Mouse (Mus musculus) neural tube, embryonic 11.5 days (tissue): ENCODE data around the gene Mical2. TPM values are rescaled to one million over a fixed set of nuclear protein-coding genes. Genes with fewer than 3 reads are reported as not detected.

Source experiments
- ATAC-seq: fragments of 200-750 bp; cut with Nextera tagmentation; 2 replicates; pipeline ENCODE4 v1.8.0; 2017; ENCODE audit warnings: moderate number of reproducible peaks, mild to moderate bottlenecking, moderate TSS enrichment, moderate library complexity; ENCODE audit not compliant: insufficient read depth, low FRiP score, low TSS enrichment
- DNase-seq: peaks from one replicate; pipeline ENCODE4 v3.0.0-alpha.2; 2015; ENCODE audit warnings: low spot score
- H3K27ac ChIP-seq: fragments of 300-500 bp; sonication (generic); 2 replicates; pipeline ENCODE4 v1.5.1; 2014; ENCODE audit warnings: low read depth, mild to moderate bottlenecking, low read length
- H3K27me3 ChIP-seq: fragments of 300-500 bp; sonication (generic); 2 replicates; pipeline ENCODE4 v1.6.1; 2014; ENCODE audit warnings: mild to moderate bottlenecking, low read length, mixed read lengths; ENCODE audit not compliant: control insufficient read depth, insufficient read depth
- H3K36me3 ChIP-seq: fragments of 300-500 bp; sonication (generic); 2 replicates; pipeline ENCODE4 v1.6.1; 2014; ENCODE audit warnings: mild to moderate bottlenecking, low read length, moderate library complexity, mixed read lengths; ENCODE audit not compliant: control insufficient read depth, insufficient read depth
- H3K4me1 ChIP-seq: fragments of 300-500 bp; sonication (generic); 2 replicates; pipeline ENCODE4 v1.6.1; 2014; ENCODE audit warnings: low read length, mixed read lengths; ENCODE audit not compliant: control insufficient read depth, insufficient read depth
- H3K4me2 ChIP-seq: fragments of 300-500 bp; sonication (generic); 2 replicates; pipeline ENCODE4 v1.6.1; 2014; ENCODE audit warnings: low read depth, mild to moderate bottlenecking, moderate library complexity
- H3K4me3 ChIP-seq: fragments of 300-500 bp; sonication (generic); 2 replicates; pipeline ENCODE4 v1.5.1; 2014; ENCODE audit warnings: low read depth, low read length
- H3K9ac ChIP-seq: fragments of 300-500 bp; sonication (generic); 2 replicates; pipeline ENCODE4 v1.6.1; 2014; ENCODE audit warnings: mild to moderate bottlenecking, low read length
- H3K9me3 ChIP-seq: fragments of 300-500 bp; sonication (generic); 2 replicates; pipeline ENCODE4 v1.6.1; 2016; ENCODE audit warnings: low read length; ENCODE audit not compliant: control insufficient read depth
- WGBS: fragments of 180-500 bp; shearing (Covaris S2); extraction: QIAGEN DNeasy Blood & Tissue Kit; methylation state at CpG from one replicate; pipeline ENCODE4 v1.1.7; 2014; 5-methylcytosine and 5-hydroxymethylcytosine counted together
- polyA plus RNA-seq: library from polyadenylated mRNA; unstranded; fragments of >200 nt; fragmentation: Nextera tagmentation; extraction: Ambion mirVana; gene quantifications from 2 replicates; pipeline ENCODE4 v1.2.1, GENCODE M21; 2014

Gene Mical2
- polyA plus RNA-seq, 1 experiment from 2014 or later, result 1.6 TPM

DNA sequence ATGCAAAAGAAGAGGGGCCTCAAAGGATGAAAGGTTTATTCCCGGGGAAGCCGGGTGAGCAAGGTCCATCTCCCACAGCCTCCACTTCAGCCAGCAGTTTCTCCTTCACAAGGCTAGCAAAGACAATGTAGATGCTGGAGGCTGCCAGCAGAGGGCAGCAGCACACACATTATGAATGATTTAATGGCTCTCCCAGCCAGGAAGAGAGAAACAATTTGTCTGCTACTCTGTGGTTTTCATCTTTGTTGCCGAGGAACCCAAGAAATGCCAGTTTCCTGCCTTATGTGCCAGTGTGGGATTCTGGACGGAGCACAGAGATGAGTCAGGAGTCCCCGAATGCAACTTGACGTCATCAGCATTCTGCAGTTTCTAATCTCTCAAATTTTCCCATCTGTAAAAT is 174.5 kb downstream of the Mical2 start:
- no peak overlapping the region for H3K9ac ChIP-seq
- no peaks in the 10 kb centered on the region for H3K4me1 ChIP-seq
- H3K9me3 ChIP-seq, result no peaks in the 10 kb centered on the region
- peak; percentile 87 for DNase-seq
- WGBS, result 50% methylated on average over 6 of the region's 6 CpGs
- no peak overlapping the region for H3K4me3 ChIP-seq
- H3K27ac ChIP-seq, result no peak overlapping the region
- no peak for ATAC-seq
- H3K27me3 ChIP-seq, result no peaks in the 10 kb centered on the region
- H3K36me3 ChIP-seq, result no peaks in the 10 kb centered on the region
- H3K4me2 ChIP-seq, result no peak overlapping the region

DNA sequence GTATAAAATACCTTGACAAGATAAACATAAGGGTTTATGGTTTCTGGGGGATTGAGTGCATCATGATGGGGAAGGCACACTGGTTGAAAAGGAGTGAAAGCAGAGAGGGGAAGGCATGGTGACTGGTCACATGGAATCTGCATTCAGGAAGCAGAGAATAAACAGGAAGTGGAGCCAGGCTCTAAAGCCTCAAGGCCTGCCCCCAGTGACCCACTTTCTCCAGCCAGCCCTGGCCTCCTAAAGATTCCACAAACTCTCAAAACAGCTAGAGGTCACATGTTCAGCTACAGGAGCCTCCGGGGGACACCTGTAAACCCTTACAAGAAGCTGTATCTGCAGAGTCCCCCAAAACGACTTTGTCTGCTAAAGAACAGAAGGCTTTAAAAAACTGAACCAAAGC is 179.4 kb downstream of the Mical2 start:
- Histone ChIP-seq H3K4me3 (no peak overlapping the region), H3K4me1 (no peaks in the 10 kb centered on the region), H3K36me3 (no peaks in the 10 kb centered on the region), H3K4me2 (no peak overlapping the region), H3K27me3 (no peaks in the 10 kb centered on the region), H3K27ac (no peak overlapping the region), H3K9ac (no peak overlapping the region), H3K9me3 (no peaks in the 10 kb centered on the region)
- ATAC-seq (no peak), DNase-seq (no peak)
- WGBS, result 79% methylated on average over 2 of the region's 2 CpGs

DNA sequence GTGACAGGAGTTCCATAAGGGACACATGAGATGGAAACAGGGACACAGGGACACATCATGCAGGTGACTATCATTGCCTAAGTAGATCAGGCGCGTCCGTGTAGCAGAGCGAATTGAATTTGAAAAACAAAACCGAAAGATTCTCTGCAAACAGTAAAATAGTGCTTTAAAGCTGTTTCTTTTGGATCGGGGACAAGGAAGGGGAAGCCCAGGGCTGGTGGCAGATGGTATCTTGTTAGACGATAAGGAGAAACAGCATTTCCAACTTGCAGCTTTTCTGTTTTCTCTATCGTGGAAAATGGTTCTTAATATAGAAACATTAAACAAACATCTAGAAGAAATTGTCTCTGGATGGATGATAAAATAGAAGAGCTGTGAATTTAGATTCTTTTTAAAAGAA is 179.9 kb downstream of the Mical2 start:
- Histone ChIP-seq H3K4me3 (no peak overlapping the region), H3K9me3 (no peaks in the 10 kb centered on the region), H3K9ac (no peak overlapping the region), H3K27ac (no peak overlapping the region), H3K4me1 (no peaks in the 10 kb centered on the region), H3K27me3 (no peaks in the 10 kb centered on the region), H3K36me3 (no peaks in the 10 kb centered on the region), H3K4me2 (no peak overlapping the region)
- ATAC-seq (no peak), DNase-seq (no peak)
- WGBS, result 83% methylated on average over 8 of the region's 8 CpGs

DNA sequence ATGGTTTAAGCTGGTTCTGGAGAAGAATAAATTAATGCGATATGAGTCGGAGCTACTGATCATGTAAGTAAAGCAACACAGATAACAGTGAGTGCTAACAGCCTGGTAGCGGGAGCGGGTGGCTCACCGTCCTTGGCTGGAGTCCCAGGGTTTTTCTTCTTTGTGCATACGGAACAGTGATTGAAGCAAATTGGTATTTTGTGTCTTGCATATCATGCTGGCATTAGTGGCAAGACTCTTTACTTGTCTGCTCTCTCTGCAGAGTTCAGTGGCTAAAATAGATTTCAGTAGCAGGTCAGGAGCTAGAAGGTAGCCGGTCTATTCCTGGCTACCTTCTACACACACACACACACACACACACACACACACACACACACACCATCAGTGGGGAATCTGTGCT is 181.9 kb downstream of the Mical2 start:
- Histone ChIP-seq H3K27me3 (no peaks in the 10 kb centered on the region), H3K4me1 (no peaks in the 10 kb centered on the region)
- ATAC-seq, result no peak

DNA sequence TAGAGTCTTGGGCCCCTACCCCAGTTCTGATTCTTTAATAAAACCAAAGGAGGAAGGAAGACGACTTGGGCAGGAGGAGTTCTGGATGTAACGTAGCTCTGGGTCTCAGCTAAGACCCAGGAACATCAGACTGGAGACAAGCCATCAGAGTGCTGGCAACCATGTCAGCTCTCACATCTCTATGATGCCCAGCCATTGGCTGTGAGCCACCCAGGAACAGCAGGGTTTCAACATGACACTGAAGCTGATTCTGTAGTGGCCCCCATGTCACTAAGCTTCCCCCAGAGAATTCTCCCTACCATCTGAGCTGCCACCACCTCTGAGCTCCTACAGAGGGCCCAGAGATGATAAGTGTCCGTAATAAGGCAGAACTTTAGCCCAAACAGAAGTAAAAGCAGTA is 184.3 kb downstream of the Mical2 start:
- 86% methylated on average over 3 of the region's 3 CpGs for WGBS
- no peak overlapping the region for H3K4me3 ChIP-seq
- no peak overlapping the region for H3K9ac ChIP-seq
- no peaks in the 10 kb centered on the region for H3K36me3 ChIP-seq
- ATAC-seq (no peak), DNase-seq (no peak)
- H3K4me1 ChIP-seq, result no peaks in the 10 kb centered on the region
- no peaks in the 10 kb centered on the region for H3K27me3 ChIP-seq
- no peak overlapping the region for H3K4me2 ChIP-seq
- H3K9me3 ChIP-seq, result no peaks in the 10 kb centered on the region
- H3K27ac ChIP-seq, result no peak overlapping the region

More for the DNA sequence above, 181.9 kb downstream of the Mical2 start:
- no peak for DNase-seq
- Histone ChIP-seq H3K4me2 (no peak overlapping the region), H3K9ac (no peak overlapping the region), H3K9me3 (no peaks in the 10 kb centered on the region), H3K4me3 (no peak overlapping the region), H3K27ac (no peak overlapping the region), H3K36me3 (no peaks in the 10 kb centered on the region)
- 90% methylated on average over 7 of the region's 7 CpGs for WGBS

DNA sequence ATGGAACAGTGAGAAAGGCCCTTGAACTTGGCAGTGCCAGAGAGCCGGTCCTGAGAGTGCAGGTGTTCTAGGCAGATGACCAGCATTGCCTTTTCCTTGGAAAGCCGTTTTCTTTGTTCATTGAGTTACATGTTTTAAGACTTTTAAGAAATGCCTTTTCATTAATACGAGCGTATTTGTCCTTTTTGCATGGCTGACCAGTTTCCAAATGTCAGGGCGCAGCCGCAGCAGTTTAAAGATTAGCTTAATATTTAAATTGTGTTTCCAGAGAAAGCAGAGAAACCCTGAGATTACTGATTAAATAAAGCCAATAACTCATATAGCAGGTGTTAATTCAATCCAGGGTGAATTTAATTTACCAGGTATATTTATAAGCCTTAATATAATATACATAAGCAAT is 187.6 kb downstream of the Mical2 start:
- 91% methylated on average over 6 of the region's 6 CpGs for WGBS
- no peak overlapping the region for H3K9ac ChIP-seq
- ATAC-seq (no peak), DNase-seq (no peak)
- no peaks in the 10 kb centered on the region for H3K27me3 ChIP-seq
- no peak overlapping the region for H3K4me3 ChIP-seq
- H3K4me2 ChIP-seq, result no peak overlapping the region
- H3K4me1 ChIP-seq, result peaks cover 3% of the 10 kb centered on the region
- H3K9me3 ChIP-seq, result no peaks in the 10 kb centered on the region
- no peaks in the 10 kb centered on the region for H3K36me3 ChIP-seq
- no peak overlapping the region for H3K27ac ChIP-seq

DNA sequence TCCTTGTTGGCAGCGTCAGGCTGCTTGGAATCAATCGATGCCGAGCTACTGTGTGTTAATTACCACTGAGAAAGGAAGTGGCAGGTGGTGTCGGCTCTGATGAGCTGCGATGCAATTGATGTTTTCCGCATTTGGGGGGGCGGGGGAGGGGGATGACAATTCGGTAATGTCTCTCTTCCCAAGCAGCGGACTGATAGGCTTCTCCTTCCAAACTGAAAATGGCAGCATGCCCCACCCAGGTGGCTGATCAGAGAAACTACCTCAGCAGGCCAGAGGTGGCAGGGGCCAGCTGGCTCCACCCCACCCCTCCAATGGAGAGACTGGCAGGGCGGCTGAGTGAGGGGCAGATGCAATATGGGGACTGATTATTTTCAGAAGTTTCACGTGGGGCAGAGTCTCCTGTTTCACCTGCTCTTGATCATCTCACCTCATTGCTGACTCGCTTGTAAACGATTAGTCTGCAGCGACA is 190.4 kb downstream of the Mical2 start:
- no peak for ATAC-seq
- Histone ChIP-seq H3K9ac (0 out of 2 replicates have a peak overlapping the region, but pooled peaks have one; percentile 6), H3K4me3 (no peak overlapping the region)

DNA sequence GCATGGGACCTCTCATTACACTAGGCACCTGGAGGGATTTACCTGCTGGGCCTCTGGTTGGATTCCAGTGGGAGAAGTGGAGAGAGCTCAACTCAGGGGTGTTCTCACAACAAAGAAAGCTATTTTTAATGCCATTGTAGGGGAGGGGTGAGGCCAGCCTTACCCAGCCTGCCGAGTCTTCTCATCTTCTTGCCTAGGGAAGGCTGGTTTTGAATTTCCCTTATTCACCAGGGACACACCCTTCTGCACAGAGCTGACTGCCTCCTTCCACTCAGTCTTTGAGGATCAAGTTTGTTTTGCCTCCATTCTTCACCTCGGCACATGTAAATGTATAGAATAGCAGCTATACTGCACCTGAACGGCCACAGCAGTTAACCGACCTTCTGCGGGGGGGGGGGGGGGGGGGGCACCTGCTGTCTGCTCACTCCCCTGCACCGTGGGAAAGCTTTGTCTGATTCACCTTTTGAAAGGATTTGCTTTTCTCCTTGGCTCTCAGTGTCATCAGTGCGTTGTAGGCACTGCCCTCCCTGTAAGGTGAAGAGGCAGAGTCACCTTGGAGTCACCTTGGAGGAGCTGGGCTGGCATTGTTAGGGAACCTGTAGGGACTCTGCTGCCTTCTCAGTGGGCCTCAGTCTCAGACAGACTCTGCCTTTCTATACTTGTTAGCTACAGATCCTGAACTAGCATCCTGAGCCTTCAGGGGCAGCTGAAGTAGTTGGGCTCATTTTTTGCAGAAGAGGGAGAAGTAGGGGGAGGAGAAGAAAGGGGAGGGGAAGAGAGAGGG is 191.3 kb downstream of the Mical2 start:
- H3K9me3 ChIP-seq, result no peaks in the 10 kb centered on the region
- H3K27me3 ChIP-seq, result no peaks in the 10 kb centered on the region
- H3K4me2 ChIP-seq, result no peak overlapping the region
- peak; percentile 21 for DNase-seq
- H3K9ac ChIP-seq, result no peak overlapping the region
- H3K36me3 ChIP-seq, result no peaks in the 10 kb centered on the region
- H3K4me3 ChIP-seq, result no peak overlapping the region
- H3K27ac ChIP-seq, result no peak overlapping the region
- ATAC-seq, result no peak
- H3K4me1 ChIP-seq, result peaks cover 3% of the 10 kb centered on the region
- WGBS, result 14% methylated on average over 6 of the region's 7 CpGs

More for the DNA sequence above, 190.4 kb downstream of the Mical2 start:
- no peaks in the 10 kb centered on the region for H3K27me3 ChIP-seq
- 18% methylated on average over 14 of the region's 14 CpGs for WGBS
- H3K27ac ChIP-seq, result no peak overlapping the region
- no peaks in the 10 kb centered on the region for H3K36me3 ChIP-seq
- no peak overlapping the region for H3K4me2 ChIP-seq
- peak; percentile 23 for DNase-seq
- H3K4me1 ChIP-seq, result peaks cover 3% of the 10 kb centered on the region
- no peaks in the 10 kb centered on the region for H3K9me3 ChIP-seq

DNA sequence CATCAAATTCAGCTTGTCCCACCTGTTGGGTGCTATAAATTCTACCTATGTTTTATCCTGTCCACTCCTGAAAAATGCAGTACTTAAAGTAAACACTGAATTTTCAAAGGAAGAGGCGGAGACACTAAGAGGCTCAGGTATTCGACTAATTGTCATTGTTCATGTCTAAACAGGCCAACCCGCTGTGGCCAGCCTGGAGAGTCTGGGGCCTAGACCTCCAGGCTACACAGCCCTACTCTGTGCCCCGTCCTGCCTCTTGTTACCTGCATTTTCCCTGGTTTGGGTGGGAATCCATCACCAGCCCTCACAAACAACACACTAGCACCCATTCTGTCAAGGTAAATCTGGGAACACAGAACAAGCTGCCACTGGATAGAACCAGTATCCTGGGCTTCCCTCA is 191.9 kb downstream of the Mical2 start:
- no peak overlapping the region for H3K27ac ChIP-seq
- DNase-seq (no peak), ATAC-seq (no peak)
- no peak overlapping the region for H3K4me2 ChIP-seq
- 81% methylated on average over 4 of the region's 4 CpGs for WGBS
- no peaks in the 10 kb centered on the region for H3K9me3 ChIP-seq
- no peak overlapping the region for H3K9ac ChIP-seq
- no peaks in the 10 kb centered on the region for H3K27me3 ChIP-seq
- peaks cover 3% of the 10 kb centered on the region for H3K4me1 ChIP-seq
- no peak overlapping the region for H3K4me3 ChIP-seq
- no peaks in the 10 kb centered on the region for H3K36me3 ChIP-seq
